Mouse (Mus musculus): ENCODE data around the gene Slco3a1. TPM values are rescaled to one million over a fixed set of nuclear protein-coding genes. Genes with fewer than 3 reads are reported as not detected.

Slco3a1 gene
- polyA plus RNA-seq, 1 experiment from 2014 or later: 1.2 TPM

- Histone ChIP-seq H3K4me3 (replicated peaks) (no peak overlapping the region), H3K9ac (no peak overlapping the region), H3K9me3 (replicated peaks) (no peaks in the 10 kb centered on the region), H3K4me1 (replicated peaks) (no peaks in the 10 kb centered on the region), H3K27ac (no peak overlapping the region), H3K36me3 (no peaks in the 10 kb centered on the region), H3K4me2 (no peak overlapping the region), H3K27me3 (no peaks in the 10 kb centered on the region)
- 70% methylated on average over 14 of the region's 14 CpGs for WGBS (ENCODE audit: insufficient replicate concordance)
- ATAC-seq (ENCODE audit: low read depth): no peak
- no peak for DNase-seq
Measured at GRCm38 (mm10) chr7:74375174-74375957, 179.2 kb downstream of the Slco3a1 start.

- H3K27ac ChIP-seq: no peak overlapping the region
- no peak for DNase-seq
- ATAC-seq (ENCODE audit: low read depth): no peak
- no peak overlapping the region for H3K4me3 ChIP-seq (replicated peaks)
- H3K4me1 ChIP-seq (replicated peaks): no peaks in the 10 kb centered on the region
- no peaks in the 10 kb centered on the region for H3K9me3 ChIP-seq (replicated peaks)
- no peak overlapping the region for H3K4me2 ChIP-seq
- H3K9ac ChIP-seq: no peak overlapping the region
- WGBS (ENCODE audit: insufficient replicate concordance): 38% methylated on average over 6 of the region's 6 CpGs
- no peaks in the 10 kb centered on the region for H3K36me3 ChIP-seq
- H3K27me3 ChIP-seq: no peaks in the 10 kb centered on the region
Measured at GRCm38 (mm10) chr7:74373056-74373455, 181.5 kb downstream of the Slco3a1 start.

GRCm38 (mm10) chr7:74372141-74372582, 182.4 kb downstream of the Slco3a1 start:
- ATAC-seq (ENCODE audit: low read depth): no peak
- H3K9ac ChIP-seq: no peak overlapping the region
- no peak for DNase-seq
- H3K4me1 ChIP-seq (replicated peaks): no peaks in the 10 kb centered on the region
- H3K27ac ChIP-seq: no peak overlapping the region
- H3K9me3 ChIP-seq (replicated peaks): no peaks in the 10 kb centered on the region
- no peaks in the 10 kb centered on the region for H3K27me3 ChIP-seq
- no peak overlapping the region for H3K4me3 ChIP-seq (replicated peaks)
- H3K36me3 ChIP-seq: no peaks in the 10 kb centered on the region
- WGBS (ENCODE audit: insufficient replicate concordance): 17% methylated on average over 6 of the region's 6 CpGs
- H3K4me2 ChIP-seq: no peak overlapping the region

GRCm38 (mm10) chr7:74371656-74372055, 182.9 kb downstream of the Slco3a1 start:
- no peak overlapping the region for H3K4me2 ChIP-seq
- H3K4me1 ChIP-seq (replicated peaks): no peaks in the 10 kb centered on the region
- WGBS (ENCODE audit: insufficient replicate concordance): 21% methylated on average over 2 of the region's 2 CpGs
- no peak overlapping the region for H3K27ac ChIP-seq
- H3K4me3 ChIP-seq (replicated peaks): no peak overlapping the region
- ATAC-seq (ENCODE audit: low read depth) (no peak), DNase-seq (no peak)
- H3K27me3 ChIP-seq: no peaks in the 10 kb centered on the region
- no peak overlapping the region for H3K9ac ChIP-seq
- H3K36me3 ChIP-seq: no peaks in the 10 kb centered on the region
- H3K9me3 ChIP-seq (replicated peaks): no peaks in the 10 kb centered on the region

GRCm38 (mm10) chr7:74371208-74371607, 183.4 kb downstream of the Slco3a1 start:
- H3K27me3 ChIP-seq: no peaks in the 10 kb centered on the region
- 20% methylated on average over 2 of the region's 2 CpGs for WGBS (ENCODE audit: insufficient replicate concordance)
- no peak overlapping the region for H3K4me2 ChIP-seq
- H3K27ac ChIP-seq: no peak overlapping the region
- DNase-seq: no peak
- H3K9ac ChIP-seq: no peak overlapping the region
- no peaks in the 10 kb centered on the region for H3K4me1 ChIP-seq (replicated peaks)
- H3K4me3 ChIP-seq (replicated peaks): no peak overlapping the region
- no peaks in the 10 kb centered on the region for H3K9me3 ChIP-seq (replicated peaks)
- no peaks in the 10 kb centered on the region for H3K36me3 ChIP-seq
- no peak for ATAC-seq (ENCODE audit: low read depth)

- no peak overlapping the region for H3K4me2 ChIP-seq
- WGBS (ENCODE audit: insufficient replicate concordance): 49% methylated on average over 4 of the region's 4 CpGs
Measured at GRCm38 (mm10) chr7:74369657-74370056, 184.9 kb downstream of the Slco3a1 start.

GRCm38 (mm10) chr7:74368256-74368980, 186.2 kb downstream of the Slco3a1 start:
- WGBS (ENCODE audit: insufficient replicate concordance): 48% methylated on average over 11 of the region's 11 CpGs
- Histone ChIP-seq H3K4me2 (no peak overlapping the region), H3K9ac (no peak overlapping the region), H3K27me3 (no peaks in the 10 kb centered on the region), H3K36me3 (no peaks in the 10 kb centered on the region), H3K4me3 (replicated peaks) (no peak overlapping the region), H3K27ac (no peak overlapping the region), H3K9me3 (replicated peaks) (no peaks in the 10 kb centered on the region), H3K4me1 (replicated peaks) (no peaks in the 10 kb centered on the region)
- DNase-seq: no peak
- no peak for ATAC-seq (ENCODE audit: low read depth)

More at GRCm38 (mm10) chr7:74369657-74370056, 184.9 kb downstream of the Slco3a1 start:
- H3K4me3 ChIP-seq (replicated peaks): no peak overlapping the region
- H3K36me3 ChIP-seq: no peaks in the 10 kb centered on the region
- no peaks in the 10 kb centered on the region for H3K4me1 ChIP-seq (replicated peaks)
- DNase-seq (no peak), ATAC-seq (ENCODE audit: low read depth) (no peak)
- no peaks in the 10 kb centered on the region for H3K9me3 ChIP-seq (replicated peaks)
- no peaks in the 10 kb centered on the region for H3K27me3 ChIP-seq
- H3K9ac ChIP-seq: no peak overlapping the region
- H3K27ac ChIP-seq: no peak overlapping the region

- H3K9me3 ChIP-seq (replicated peaks): no peaks in the 10 kb centered on the region
- no peak overlapping the region for H3K27ac ChIP-seq
- 37% methylated on average over 7 of the region's 7 CpGs for WGBS (ENCODE audit: insufficient replicate concordance)
- ATAC-seq (ENCODE audit: low read depth): no peak
- H3K4me1 ChIP-seq (replicated peaks): no peaks in the 10 kb centered on the region
- no peak overlapping the region for H3K4me3 ChIP-seq (replicated peaks)
- no peak for DNase-seq
- H3K9ac ChIP-seq: no peak overlapping the region
- H3K27me3 ChIP-seq: no peaks in the 10 kb centered on the region
- no peak overlapping the region for H3K4me2 ChIP-seq
- H3K36me3 ChIP-seq: no peaks in the 10 kb centered on the region
Measured at GRCm38 (mm10) chr7:74367350-74367749, 187.2 kb downstream of the Slco3a1 start.

- ATAC-seq (ENCODE audit: low read depth) (no peak), DNase-seq (no peak)
- no peak overlapping the region for H3K4me3 ChIP-seq (replicated peaks)
- no peak overlapping the region for H3K4me2 ChIP-seq
- no peaks in the 10 kb centered on the region for H3K27me3 ChIP-seq
- H3K9ac ChIP-seq: no peak overlapping the region
- H3K4me1 ChIP-seq (replicated peaks): no peaks in the 10 kb centered on the region
- 59% methylated on average over 4 of the region's 4 CpGs for WGBS (ENCODE audit: insufficient replicate concordance)
- H3K36me3 ChIP-seq: no peaks in the 10 kb centered on the region
- no peak overlapping the region for H3K27ac ChIP-seq
- H3K9me3 ChIP-seq (replicated peaks): no peaks in the 10 kb centered on the region
Measured at GRCm38 (mm10) chr7:74365623-74366022, 189.0 kb downstream of the Slco3a1 start.

GRCm38 (mm10) chr7:74364956-74365355, 189.6 kb downstream of the Slco3a1 start:
- H3K9me3 ChIP-seq (replicated peaks): no peaks in the 10 kb centered on the region
- DNase-seq (no peak), ATAC-seq (ENCODE audit: low read depth) (no peak)
- H3K4me1 ChIP-seq (replicated peaks): no peaks in the 10 kb centered on the region
- H3K4me2 ChIP-seq: no peak overlapping the region
- no peak overlapping the region for H3K4me3 ChIP-seq (replicated peaks)
- H3K27ac ChIP-seq: no peak overlapping the region
- no peaks in the 10 kb centered on the region for H3K27me3 ChIP-seq
- H3K36me3 ChIP-seq: no peaks in the 10 kb centered on the region
- WGBS (ENCODE audit: insufficient replicate concordance): 68% methylated on average over 3 of the region's 3 CpGs
- no peak overlapping the region for H3K9ac ChIP-seq

- no peak overlapping the region for H3K4me2 ChIP-seq
- no peaks in the 10 kb centered on the region for H3K4me1 ChIP-seq (replicated peaks)
- H3K27ac ChIP-seq: no peak overlapping the region
- H3K36me3 ChIP-seq: no peaks in the 10 kb centered on the region
- no peaks in the 10 kb centered on the region for H3K27me3 ChIP-seq
- no peak overlapping the region for H3K9ac ChIP-seq
- H3K4me3 ChIP-seq (replicated peaks): no peak overlapping the region
- no peak for DNase-seq
- WGBS (ENCODE audit: insufficient replicate concordance): 16% methylated on average over 2 of the region's 2 CpGs
- ATAC-seq (ENCODE audit: low read depth): no peak
- H3K9me3 ChIP-seq (replicated peaks): no peaks in the 10 kb centered on the region
Measured at GRCm38 (mm10) chr7:74363440-74363839, 191.1 kb downstream of the Slco3a1 start.

Measured in liver, embryonic 13.5 days (tissue).